Mouse (Mus musculus): ENCODE data around the gene C87436.
"Not testable (repeated sequence)": the region's sequence is repeated elsewhere in the genome, so short reads cannot be mapped to it uniquely, and the experiment has no call there.

The C87436 gene

DNA sequence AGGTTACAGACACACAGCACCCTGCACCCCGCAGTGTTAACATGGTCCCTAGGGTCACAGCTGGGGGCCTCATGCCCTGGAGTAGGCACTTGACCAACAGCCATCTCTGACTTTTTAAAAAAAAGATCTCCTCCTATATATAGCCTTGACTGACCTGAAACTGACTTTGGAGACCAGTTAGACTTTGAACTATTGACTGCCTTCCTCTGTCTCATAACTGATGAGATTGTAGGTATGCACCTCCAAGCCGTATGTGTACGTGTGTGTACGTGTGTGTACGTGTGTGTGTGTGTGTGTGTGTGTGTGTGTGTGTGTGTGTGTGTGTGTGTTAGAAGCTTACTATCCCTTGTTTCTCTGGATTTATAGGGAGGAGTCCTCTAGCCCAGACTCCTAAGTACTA, 43.7 kb downstream of the C87436 start:
- DNase-seq (ENCODE audit: low spot score), result no peak

DNA sequence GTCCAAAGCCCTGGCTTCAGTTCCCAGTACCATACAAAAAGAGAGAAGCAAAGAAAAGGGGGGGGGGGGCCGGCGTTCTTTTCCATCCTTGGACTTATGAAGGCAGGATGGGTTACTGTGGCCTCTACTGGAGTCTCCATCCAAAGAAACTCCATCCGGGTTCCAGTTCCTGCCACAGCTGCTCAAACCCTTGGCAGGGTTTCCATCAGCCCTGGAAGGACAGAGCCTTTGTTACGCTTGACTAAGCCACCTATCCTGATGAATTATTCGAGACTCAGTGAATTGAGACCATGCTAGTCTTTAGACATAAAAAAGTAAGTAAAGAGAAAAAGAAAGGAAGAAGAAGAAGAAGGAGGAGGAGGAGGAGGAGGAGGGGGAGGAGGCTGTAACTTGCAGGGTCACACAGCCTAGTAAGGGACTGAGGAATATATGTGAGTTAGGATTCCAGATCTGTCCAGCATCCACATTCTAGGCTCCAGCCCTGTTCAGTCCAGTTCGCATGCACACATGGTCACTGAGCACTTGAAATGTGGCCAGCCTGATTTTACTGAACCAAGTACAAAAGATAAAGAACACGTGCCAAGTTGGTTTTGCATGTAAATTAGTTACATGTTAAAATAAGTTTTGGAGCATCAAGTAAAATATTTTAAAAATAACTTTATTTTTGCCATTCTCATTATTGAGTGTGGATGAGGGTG, 47.9 kb downstream of the C87436 start:
- no peak for DNase-seq (ENCODE audit: low spot score)

DNA sequence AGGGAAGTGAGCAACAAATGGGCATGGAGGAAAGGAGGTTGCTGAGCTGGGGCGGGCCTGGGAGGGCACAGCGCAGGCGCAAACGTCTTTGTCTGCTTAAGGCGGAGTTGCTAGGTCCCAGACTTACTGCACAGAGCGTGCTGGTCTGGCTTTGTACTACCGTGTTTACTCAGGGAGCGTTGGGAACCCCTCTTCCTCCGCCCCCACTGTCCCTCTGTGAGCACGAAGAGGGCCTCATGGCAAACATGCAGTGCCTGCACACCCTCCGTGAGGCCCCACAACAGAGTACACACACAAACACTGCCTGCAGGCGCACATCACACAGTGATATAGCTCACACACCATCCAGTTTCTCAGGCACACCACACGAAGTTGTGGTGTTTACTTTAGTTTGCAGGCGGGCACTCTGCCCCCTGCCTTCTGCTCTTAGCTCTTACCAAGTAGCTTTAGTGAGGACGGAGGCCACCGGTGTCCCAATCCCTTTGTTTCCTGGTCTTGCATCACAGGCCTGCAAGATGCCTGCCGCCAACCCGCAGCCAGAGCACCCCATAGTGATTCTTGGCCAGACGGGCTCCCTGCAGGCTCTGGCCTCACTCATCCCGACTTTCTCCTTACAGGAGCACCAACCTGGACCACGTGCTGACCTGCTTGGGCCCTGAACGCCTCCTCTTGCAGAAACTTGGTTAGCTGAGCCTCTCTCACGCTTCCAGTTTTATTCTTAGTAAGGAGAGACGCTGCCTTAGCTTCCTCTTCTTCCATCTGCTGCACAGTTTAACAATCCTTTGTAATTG, 49.4 kb downstream of the C87436 start:
- peak; percentile 70 for DNase-seq (ENCODE audit: low spot score)

DNA sequence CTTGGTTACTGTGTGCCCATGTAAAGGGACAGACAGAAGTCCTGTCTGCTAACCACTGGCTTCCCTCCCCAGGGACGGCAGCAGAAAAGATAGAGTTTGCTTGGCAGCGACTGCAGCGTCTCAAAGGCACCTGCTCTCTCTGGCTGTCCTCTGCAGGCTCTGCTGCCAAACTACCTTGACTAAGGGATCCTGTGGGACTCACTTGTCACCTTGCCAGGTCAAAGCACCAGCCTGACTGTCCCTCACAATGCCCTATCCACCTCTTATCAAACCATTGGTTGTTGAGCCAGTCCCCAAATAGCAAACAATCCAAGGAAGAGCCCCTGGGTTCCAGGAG, 49.9 kb downstream of the C87436 start:
- no peak for DNase-seq (ENCODE audit: low spot score)

DNA sequence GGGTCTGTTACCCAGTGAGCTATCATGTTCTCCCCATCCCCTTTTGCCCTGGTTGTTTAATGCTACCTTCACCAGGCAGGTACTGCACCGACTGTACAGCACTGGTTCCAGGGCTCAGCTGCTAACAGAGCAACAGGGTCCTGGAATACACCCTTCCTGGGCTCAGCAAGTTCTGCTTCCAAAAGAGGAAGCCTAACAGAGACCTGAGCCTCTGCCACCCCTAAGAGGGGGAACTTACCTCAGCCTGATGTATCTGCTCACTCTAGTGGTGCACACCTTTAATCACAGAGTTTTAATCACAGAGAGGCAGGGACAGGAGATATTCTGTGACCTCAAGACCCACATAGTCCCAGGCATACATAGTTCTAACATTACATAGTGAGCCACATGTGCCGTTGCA, 51.8 kb downstream of the C87436 start:
- DNase-seq (ENCODE audit: low spot score), result no peak

DNA sequence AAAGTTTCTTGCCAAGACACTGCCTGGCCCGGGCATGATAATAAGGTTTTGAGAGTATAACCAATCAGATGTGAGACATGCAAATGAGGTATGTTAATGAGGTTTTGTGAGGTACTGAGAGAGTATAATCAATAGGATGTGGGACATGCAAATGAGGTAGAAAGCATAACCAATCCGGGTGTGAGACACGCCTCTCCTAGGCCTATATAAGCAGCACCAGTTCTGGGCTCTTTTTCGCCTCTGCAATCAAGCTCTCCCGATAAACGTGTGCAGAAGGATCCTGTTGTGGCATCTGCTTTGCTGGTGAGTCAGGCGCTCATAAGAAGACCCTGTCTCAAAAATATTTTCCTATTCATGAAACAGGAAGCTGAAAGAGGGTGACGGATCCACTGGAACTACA, 52.2 kb downstream of the C87436 start:
- DNase-seq (ENCODE audit: low spot score), result not testable (repeated sequence)

DNA sequence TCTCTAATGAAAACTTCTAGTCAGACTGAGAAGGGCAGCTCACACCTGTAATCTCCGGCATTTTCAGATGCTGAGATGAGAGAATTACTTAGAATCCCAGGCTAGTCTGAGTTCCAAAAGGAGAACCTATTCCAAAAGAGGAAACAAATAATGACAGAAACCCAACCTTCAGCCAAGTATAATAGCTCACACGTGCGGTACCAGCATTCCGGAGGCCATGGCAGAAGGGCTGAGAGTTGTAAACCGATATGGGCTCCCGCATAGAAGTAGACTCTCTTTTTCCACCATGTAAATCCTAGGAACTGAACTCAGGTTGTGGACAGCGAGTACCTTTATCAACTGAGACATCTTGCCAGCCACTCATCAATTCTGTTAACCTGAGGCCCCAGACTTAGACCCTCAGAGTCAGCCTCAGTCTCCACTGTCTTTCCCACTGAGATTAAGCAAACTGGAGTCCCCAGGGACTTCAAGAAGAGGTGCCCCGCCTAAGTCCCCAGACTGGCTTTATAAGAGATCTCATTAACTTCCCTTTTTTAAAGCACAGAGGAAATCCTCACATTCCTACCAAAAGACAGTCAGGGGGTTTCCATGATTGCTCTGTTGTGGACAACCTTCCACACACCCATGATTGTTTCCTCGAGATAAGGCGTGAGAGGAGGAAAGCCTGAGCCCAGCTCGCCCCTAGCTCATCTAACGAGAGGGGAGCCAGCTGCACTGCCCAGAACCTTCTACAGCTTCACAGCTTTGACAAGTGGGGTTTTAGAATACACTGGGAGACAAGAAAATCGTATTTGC, 55.5 kb downstream of the C87436 start:
- DNase-seq (ENCODE audit: low spot score), result no peak

DNA sequence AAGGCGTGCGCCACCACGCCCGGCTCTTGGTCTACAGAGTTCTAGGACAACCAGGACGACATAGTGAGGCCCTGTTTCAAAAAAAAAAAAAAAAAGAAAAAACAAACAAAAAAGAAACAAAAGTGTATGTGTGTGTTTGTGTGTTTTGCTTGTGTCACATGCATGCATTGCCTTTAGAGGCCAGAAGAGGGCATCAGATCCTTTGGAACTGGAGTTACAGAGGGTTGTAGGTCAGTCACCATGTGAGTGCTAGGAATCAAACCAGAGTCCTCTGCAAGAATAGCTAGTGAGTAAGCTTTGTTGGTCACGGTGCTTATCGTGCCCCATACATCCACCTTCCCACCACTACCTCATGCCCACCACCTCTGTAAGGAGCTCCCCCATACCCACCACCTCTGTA, 56.6 kb downstream of the C87436 start:
- no peak for DNase-seq (ENCODE audit: low spot score)

DNA sequence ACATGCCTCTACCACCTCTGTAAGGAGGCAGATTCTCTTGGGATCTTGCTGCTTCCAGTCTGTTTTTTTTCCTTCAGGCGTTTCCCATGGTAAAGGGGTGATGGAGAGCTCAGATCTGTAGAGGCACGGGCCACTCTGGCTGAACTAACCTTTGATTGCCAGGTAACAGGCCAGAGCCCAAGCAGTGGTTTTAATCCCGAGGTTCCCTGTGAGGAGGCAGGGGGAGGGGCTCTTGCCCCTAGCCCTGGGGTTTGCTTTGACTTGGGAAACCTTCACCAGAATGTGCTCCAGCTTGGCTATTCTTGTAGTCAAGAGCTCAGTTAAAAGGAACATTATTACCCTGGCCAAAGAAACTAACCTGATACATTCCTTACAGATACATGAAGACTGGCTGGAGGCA, 57.5 kb downstream of the C87436 start:
- no peak for DNase-seq (ENCODE audit: low spot score)

DNA sequence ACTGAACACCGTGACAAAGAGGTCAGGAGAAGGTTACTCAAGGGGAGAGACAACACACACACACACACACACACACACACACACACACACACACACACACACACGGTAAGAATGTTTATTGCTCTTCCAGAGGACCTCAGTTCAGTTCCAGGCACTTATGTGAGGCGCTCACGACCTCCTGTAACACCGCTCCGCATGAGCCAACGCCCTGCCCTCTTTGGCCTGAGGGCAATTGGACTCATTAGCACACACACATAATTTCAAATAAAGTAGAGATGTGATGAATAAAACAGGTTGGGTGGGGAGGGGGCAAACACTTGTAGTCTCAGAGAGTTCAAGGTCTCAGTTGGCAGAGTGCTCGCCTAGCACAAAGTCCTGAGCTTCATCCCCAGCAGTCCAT, 58.0 kb downstream of the C87436 start:
- no peak for DNase-seq (ENCODE audit: low spot score)

DNA sequence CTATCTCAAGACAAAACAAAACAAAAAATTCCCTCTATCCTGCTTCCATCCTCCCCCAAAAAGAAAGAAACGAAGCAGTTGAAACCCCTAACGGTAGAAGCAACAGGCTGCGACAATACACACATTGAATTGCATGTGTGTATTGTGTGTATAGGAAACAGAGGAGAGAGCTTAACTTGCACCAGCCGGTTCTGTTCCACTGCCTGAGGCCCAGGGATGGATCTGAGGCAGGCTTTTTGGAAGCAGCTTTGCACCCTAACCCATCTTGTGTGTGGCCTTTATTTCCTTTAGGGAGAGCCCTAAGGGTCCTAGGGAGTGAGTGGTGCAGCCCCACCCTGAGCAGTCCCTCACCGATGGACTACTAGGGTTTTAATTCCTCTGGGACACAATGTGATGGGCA, 58.4 kb downstream of the C87436 start:
- DNase-seq (ENCODE audit: low spot score), result no peak

DNA sequence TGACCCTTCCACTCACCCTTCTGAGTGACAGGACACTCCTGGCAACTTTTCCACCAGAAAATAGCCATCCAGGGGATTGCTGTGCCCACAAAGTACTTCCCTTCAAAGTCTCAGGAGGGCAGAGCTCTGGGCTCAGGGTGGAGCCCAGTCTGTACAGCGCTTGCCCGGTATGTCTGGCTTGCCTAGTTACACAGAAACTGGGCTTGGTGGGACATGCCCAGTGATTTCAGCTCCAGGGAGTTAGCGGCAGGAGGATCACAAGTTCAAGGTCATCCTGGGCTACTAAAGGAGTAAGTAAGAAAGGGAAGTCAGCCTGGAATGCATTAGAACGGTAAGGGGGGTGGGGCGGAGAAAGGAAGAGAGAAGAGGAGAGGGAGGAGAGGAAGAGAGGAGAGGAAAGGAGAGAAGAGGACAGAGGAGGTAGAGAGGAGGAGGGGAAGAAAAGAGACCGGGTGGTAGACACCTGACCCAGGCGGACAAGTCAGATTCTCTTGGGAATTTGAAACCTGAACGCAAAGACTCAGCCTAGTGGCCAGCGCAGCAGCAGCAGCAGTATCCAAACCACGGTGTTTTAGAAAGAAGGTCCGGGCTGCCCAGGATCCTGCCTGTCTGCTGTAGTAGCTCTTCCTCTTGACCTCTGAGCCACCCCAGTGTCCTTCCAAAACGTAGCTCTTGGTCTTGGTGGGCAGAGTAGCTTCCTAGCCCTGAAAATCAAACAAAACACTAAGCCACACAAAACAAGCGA, 59.1 kb downstream of the C87436 start:
- peak; percentile 26 for DNase-seq (ENCODE audit: low spot score)

DNA sequence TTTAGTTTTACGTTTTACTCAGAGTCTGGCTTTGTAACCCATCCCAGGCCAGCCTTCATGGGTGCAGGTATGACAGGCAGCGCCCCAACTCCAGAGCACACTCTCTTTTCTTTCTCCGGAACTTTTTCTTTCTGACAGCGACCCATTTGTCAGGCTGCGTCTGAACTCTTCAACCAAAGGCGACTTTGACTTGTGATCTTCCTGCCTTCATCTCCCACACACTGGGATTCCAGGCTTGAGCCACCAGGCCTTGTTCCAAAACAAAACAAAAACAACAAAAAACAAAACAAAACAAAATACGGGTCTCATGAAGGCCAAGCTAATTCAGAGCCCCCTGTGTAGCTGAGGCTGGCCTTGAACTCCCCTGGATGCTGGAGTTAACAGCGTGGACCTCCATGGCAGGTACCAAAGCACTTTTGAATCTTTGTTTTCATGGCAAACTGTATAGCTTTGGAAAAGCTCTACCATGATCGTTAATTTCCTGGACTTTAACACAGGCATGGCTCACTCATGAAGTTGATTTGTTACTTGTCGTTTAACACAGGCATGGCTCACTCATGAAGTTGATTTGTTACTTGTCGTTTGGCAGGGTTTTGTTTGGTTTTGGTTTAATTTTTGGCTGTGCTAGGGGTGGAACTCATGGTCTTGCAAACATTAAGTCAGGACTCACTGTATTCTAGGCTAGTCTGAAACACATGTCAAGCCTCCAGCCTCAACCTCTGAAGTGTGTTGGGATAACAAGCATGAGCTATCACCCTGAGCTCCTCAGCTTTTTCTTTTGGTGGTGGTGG, 60.0 kb downstream of the C87436 start:
- DNase-seq (ENCODE audit: low spot score), result no peak

DNA sequence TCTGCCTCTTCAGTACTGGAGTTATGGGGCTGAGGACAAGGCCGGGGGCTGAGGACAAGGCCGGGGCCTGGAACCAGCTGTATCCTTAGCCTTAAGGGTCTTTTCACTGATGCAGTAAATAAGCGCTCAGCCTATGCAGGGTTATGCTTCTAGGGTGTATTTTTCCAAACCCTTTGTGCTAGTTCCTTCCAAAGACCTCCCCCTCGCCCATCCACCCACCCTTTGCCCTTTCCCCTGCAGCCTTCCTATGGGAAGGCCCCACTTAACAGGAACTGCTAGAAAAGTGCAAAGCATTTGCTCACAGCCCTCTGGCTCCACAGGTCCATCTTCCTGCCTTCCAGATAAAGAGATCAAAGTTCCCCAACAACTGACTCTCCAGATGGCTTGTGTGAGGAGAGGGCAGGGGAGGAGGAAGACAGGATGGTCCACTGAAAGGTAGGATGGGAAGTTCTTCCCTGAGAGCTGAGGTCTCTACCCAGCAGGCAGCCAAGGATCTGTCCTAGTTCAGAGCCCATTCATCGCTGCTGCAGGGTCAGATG, 61.5 kb downstream of the C87436 start:
- no peak for DNase-seq (ENCODE audit: low spot score)

DNA sequence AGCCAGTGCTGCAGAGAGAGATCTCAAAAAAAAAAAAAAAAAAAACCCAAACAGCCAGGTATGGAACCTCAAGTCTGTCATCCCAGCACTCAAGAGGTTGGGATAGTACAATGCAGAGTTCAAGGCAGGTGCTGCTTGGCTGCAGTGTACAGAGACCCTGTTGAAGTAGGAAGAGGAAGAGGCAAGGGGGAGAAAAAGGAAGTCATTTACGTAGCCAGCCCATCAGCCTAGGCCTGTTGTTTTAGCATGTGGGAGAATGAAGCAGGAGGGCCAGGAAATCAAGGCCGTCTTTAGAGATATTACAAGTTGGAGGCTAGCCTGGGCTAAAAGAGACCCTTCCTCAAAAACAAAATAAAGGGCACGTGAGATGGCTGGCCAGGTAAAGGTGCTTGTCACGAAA, 65.3 kb downstream of the C87436 start:
- DNase-seq (ENCODE audit: low spot score), result no peak

DNA sequence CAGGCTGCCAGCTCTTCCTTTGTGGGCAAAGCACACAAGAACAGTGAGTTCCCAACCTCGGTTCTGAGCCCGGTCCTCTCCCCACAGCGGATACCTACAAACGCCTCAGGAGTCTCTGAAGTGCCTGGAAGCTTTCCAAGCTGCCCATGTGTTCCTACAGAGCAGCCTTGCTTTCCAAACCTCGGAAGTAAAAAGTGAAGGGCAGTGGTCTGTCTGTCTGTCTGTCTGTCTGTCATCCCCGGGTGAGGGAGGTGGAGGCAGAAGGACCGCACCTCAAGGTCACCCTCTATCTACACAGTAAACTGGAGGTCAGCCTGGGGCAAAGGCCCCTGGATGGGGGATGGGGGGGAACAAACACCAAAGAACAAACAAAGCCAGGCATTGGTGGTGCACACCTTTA, 67.5 kb downstream of the C87436 start:
- no peak for DNase-seq (ENCODE audit: low spot score)

DNA sequence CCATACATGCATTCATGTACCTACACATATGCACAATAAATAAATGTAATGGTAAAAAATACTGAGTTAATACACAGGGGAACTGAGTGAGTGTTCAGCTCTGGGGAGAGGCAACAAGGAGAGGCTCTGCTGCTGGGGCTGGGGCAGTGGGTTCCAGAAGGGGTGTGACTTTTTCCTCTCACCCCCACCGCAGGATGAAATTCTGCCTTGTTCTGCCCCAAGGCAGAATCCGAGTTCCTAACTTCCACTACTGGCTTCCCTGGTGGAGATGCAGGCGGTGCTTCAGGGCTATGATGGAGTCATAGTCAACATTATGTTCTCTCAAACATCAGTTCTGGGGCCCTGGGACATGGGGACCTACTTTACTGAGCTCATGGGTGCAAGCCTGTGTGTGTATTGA, 68.1 kb downstream of the C87436 start:
- DNase-seq (ENCODE audit: low spot score), result no peak

DNA sequence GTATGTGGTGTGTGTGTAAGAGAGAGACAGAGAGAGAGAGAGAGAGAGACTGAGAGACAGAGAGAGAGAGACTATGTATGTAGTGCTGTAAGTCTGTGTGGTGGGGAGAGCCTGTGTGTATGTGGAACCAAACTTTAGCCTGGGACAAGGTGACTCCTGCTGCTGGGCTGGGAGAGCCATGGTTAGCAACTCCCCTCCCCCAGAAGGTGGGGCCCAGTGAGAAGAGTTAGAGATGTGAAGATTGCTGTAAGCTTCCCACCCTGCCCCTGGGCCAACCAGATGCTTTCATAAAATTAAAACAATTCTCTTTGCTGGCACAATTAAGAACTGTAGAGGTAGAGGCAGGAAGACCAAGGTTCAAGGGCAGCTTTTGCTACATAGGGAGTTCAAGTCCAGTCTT, 68.9 kb downstream of the C87436 start:
- DNase-seq (ENCODE audit: low spot score), result no peak

DNA sequence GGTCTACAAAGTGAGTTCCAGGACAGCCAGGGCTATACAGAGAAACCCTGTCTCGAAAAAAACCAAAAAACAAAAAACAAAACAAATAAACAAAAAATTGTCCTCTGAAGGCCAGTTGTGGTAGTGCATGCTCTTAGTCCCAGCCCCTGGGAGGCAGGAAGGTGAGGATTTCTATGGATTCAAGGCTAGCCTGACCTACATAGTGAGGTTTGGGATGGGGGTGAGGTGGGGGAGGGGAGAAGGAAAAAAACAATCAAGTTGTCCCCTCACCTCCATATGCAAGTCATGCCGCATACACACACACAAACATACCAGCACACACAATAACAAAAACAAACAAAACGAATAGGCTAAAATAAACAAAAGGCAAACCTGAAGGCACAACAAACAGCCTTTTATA, 70.6 kb downstream of the C87436 start:
- DNase-seq (ENCODE audit: low spot score), result no peak

DNA sequence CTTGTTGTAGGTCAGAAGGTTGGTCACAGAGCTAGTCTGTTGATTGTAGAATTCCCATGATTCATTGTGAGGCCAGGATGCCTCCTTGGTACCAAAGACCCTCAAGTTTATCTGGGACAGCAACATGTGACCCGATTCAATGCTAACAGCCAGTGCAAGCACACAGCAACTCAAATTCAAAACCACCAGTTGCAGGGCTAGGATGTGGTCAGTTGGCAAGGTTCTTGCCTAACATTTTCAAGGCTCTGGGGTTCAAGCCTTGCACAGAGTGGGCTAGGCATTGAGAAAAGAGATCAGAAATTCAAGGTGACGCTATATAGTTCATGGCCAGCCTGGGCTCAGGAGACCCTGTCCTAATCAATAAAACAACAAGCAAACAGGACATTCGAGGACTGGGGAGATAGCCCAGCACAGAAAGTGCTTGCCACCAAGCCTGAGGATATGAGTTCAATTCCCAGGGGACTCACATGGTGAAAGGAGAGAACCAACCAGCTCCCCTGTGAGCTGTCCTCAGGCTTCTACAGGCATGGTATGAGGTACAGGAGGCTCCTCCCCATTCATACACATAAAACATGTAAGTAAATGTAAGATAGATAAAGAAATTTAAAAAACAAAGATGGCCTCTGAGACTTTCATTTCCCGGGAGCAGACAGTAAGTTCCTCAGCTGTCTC, 71.2 kb downstream of the C87436 start:
- no peak for DNase-seq (ENCODE audit: low spot score)

DNA sequence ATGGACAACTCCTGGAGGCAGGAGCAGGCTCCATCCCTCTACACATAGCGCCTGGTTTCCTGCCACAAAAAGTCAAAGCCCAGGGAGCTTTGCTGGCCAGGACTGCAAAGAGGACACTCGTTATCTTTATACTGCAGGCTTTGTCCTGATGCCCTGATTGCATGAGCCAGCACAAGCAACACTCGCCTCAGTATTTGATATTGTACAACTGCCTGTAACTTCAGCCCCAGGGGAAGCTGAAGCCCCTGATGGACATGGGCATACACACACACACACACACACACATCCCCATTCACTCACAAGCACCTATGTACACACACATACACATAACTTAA, 71.7 kb downstream of the C87436 start:
- DNase-seq (ENCODE audit: low spot score), result no peak

Data from urinary bladder, postnatal 25 days (tissue).